Mouse (Mus musculus) cerebellum, adult 11 months (tissue): ENCODE measurements around the gene Higd1c.
"Not testable (repeated sequence)": the region's sequence is repeated elsewhere in the genome, so short reads cannot be mapped to it uniquely, and the experiment has no call there.

Experiments
- DNase-seq: peaks from one replicate; pipeline ENCODE4 v3.0.0; 2022

Gene Higd1c

DNA sequence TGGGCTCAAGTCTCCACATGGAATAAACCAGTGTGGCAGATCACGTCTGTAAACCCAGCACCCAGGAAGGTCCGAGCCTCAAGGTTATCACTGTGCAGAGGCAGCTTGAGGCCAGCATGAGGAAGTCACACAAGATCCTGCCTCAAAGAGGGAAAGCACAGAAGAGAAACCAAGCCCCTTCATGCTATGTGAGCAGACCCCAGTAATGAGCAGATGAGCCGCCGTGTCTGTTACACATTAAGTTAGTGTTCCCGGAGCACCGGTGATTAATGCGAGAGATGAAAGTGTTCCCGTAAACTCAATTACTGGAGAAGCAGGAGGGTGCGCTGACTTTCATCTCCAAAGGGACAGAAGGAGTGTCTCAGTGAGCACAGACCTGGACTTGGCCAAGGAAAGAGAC lies 1.6 kb downstream of the Higd1c start:
- not testable (repeated sequence) for DNase-seq

DNA sequence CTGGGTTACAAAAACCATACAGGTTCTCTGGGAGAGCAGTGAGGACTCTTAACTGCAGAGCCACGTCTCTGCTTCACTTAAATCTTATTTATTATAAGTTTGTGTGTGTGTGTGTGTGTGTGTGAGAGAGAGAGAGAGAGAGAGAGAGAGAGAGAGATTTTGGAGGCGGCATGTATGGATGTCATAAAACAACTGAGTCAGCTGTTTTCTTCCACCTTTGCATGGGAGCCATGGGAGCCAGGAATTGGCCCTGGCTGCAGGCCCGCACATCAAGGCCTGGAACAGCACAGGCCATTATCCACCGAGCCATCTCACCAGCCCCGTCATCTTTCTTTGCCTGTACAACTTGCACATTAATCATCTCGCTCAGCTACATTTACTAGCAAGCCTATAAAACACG lies 2.8 kb downstream of the Higd1c start:
- DNase-seq: no peak

DNA sequence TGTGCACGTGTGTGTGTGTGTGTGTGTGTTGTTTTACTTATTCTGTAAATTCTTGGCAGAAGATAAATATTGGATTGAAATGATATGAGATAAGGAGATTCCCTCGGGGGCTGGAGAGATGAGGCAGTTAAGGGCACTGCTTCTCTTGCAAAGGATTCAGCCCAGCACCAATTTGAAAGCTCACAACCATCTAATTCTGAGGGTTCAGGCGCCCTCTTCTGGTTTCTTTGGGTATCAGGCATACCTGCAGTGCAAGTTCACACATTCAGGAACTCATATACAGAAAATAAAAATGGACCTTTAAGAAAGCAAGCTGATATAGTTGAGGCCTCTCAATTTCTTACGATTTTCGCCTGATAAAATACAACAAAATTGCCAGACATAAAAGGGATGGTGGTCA lies 10.7 kb downstream of the Higd1c start:
- peak; percentile 27 for DNase-seq

DNA sequence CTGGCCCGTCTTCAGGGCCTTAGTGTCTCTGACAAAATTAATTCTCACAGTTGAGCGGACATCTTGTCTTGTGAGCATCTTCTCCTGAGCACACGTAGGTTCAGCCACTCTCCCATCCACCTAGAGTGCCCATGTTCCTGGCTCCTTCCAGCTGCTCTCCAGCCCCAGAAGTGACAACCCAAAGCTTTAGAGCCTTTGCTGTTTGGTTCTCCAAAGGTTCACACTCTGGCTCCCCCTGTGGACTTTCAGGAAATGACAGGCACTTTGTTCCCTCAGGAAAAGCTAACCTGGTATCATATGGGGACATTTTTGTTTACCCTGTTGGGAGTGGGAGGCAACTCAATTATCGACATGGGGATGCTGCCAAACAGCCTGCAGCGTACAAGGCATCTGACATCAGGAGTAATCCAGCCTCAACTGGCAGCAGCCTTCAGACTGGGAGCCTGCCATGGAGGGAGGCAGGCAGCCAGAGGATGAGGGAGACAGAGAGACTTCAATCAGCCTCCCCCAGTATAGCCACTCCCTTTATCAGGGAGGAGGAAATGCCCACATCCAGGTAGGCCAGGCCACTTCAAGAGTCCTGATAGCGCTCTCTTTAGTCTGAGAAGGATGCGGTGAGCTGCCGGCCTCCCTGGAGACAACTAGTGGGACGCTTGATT lies 13.6 kb downstream of the Higd1c start:
- DNase-seq: not testable (repeated sequence)

DNA sequence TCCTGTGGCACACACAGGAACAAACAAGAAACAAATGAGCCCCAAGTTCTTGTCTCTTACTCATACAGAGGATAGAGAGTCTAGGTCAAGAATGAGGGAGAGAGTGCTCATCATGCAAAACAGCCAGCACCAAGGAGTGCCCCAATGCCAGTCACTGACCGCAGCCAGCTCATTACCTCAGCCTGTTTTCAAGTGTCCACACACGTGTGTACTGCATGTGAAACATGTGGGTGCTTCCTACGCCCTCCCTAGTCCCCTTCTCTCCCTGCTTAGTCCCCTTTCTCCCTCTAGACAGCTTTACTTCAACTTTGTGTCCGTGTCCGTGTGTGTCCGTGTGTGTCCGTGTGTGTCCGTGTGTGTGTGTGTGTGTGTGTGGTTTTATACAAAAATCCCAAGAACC lies 15.3 kb downstream of the Higd1c start:
- DNase-seq: no peak

DNA sequence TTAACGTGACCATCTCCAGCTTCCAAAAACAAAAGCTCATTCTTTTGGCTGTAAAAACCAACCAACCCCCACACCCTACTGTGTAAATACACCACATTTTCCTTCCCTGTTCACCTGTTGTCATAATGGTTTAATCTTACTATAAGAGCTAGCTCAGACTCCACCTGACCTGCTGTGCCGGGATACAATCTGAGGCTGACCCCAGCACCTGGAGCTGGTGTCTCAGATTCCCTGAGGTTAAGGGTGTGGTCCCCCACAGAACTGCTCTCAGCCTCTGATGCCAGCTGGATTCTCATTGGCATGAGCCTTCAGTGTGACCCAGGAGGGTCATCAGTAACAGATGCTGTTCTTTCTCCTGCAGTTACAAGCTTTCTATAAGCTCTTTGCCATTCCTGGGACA lies 15.8 kb downstream of the Higd1c start:
- DNase-seq: no peak

DNA sequence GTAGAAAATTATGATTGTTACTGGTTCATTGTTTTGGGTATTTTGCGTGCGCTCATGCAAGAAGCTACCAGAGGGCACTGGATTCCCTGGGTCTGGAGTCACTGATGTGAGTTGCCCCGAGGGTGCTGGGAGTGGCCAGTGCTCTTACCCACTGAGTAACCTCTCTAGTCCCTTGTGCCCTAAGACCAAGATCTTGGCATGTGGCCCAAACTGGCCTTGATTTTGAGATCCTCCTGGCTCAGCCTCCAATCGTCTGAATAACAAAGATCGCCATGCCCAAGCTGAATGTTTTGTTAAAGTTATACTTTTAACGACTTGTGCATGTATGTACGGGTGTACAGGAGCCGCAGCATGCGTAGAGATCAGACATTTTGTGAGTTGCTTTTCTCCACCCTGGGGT lies 21.4 kb downstream of the Higd1c start:
- no peak for DNase-seq

DNA sequence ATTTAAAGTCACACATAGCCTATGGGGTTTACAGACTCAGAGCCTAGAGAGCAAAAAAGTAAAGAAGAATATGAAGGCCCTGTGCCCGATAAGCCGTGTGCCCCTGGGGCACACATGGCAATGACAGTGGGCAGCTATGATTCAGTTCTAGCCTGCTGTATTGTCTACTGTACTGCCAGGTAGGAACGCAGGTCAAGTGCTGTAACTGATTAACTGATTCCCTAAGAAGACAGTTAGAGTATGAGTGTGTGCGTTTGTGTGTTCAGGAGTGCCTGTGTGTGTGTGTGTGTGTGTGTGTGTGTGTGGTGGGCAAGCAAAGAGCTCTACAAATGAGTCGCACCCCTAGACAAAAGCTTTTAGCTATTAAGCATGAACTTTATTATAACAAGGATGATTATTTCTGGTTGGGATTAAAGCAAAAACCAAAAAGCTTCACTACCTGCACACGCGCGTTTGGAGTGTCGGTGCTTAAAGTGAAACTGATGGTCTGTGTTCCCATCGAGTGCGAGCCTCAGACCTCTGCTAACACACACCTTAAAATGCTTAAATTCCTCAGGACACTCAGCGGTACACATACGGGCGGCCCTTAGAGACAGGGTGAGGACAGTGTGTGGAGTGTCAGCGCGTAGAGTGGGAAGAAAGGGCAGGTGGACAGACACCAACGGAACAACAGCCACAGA lies 23.3 kb downstream of the Higd1c start:
- no peak for DNase-seq

DNA sequence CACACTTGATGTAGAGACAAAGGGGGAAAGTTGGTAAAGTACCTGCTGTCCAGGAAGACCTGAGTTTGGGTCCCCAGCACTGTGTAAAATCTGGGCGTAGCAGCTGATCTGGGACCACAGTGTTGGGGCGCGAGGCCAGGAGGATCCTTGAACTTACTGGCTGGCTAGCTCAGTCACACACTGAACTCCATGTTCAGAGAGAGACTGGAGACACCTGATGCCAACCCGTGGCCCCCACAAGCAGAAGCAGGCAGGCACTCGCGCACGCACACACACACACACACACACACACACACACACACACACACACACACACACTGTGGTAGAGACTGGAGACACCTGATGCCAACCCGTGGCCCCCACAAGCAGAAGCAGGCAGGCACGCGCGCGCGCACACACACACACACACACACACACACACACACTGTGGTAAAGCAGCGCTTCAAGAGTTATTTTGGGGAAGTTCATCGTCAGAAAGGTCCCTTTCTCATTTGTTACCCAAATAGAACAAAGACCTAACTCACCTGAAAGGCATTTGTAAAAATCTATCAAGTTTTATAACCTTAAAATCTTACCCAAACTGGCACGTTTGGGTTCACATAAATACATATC lies 24.0 kb downstream of the Higd1c start:
- no peak for DNase-seq

DNA sequence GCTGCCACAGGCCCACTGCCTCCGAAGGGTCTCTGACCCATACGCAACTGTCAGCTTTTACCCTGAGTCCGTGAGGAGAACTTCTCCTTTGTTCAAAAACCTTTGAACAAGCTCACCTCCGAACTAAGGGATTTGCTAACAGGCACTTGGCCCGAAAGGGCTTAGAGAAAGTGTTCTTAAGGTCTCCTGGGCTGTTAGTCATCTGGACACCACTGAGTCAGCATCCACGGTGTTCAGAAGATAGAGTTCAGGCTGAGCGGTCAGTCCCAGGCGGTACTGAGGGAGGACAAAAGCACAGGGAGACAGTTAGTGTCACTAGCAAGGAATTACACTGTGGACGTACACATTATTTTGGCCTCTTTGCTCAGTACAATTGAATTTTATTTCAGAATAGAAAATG lies 24.5 kb downstream of the Higd1c start:
- no peak for DNase-seq

DNA sequence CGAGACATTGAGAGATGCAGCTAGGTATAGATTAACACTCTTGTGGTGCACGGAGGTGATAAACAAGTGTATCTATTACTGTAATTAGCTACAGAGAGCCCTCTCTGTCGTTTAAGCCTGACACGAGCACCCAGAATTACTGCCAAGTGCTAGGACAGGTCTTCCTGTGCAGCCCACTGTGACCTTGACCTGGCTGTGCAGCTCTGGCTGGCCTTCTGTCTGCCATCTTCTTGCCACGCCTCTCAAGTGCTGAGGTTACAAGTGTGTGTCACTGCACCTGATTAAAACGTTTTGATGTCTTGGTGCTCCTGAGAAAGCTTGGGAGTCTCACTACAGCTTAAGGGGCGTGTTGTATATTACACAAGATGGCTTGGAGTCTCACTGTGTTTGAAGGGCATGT lies 26.7 kb downstream of the Higd1c start:
- DNase-seq: no peak

DNA sequence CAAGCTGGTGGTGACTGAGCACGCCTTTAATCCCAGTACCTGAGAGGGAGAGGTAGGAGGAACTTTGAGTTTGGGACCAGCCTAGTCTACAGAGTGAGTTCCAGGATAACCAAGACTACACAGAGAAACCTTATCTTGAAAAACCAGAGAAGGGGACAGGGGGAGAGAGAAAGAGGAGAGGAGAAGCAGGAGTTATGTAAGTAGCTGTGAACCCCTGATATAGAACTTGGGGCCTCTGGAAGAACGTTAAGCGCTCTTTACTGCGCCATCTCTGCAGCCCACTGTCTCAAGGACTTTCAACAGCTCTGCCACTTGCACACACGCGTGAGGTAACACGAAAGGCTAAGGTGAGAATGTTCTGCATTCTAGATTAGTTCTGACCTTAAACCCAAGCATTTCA lies 27.3 kb downstream of the Higd1c start:
- no peak for DNase-seq

DNA sequence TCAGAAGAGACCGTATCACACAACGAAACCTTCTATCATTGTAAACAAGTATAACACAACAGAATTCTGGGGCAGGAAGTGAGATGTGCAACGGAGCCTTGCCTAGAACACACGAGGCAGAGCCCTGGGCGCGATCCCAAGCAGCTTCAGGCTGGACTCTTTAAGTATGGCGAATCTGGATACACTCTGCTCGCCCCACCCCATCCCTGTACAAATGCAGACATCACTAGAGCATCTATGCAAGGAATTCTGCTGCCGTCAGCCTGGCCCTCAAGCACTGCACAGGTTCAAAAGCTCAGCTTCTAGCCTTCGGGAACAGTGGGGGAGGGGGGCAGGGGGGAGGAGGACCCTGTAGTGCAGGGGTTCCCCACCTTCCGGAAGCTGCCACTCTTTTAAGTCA lies 28.7 kb downstream of the Higd1c start:
- no peak for DNase-seq

DNA sequence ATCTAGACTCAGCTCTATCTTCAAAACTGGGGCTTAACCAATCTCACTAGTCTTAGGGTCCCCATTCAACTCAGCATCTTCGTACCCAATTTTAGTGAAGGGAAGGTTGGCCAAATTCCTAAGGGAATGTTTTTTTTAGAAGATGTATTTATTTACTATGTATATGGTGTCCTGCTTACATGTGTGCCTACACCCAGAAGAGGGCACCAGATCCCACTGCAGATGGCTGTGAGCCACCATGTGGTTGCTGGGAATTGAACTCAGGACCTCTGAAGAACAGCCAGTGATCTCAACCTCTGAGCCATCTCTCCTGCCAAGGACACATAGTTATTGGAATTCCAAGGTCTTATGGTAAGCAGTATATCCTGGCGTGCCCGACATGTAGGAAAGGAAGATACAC lies 31.2 kb downstream of the Higd1c start:
- no peak for DNase-seq

DNA sequence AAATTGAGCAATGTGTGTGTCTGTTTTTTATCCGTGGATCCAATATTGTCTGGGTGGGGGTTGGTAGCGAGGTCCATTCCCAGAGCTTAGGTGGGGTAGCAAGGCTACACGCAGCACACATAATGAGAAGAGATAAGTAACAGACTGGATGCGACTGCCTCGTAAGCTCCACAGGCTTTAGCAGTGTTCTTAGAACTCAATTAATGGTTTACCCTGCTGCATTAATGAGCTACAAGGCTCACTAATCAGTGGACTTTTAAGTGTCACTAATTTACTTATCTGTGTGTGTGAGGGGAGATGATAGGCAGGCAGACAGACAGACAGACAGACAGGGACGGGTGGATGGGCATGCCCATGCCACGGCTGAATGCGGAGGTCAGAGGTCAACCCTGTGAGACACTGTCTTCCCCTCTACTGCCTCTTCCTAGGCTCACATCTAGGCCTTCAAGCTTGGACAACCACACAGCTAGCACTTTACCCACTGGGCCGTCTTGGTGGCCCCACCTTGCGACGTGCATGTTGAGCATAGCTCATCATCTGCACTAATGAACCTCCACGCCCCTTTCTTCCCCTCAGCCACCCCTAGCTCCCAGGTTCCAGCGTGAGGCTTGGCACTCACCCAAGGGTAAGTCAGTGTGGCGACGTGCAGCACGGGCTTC lies 36.4 kb downstream of the Higd1c start:
- no peak for DNase-seq

DNA sequence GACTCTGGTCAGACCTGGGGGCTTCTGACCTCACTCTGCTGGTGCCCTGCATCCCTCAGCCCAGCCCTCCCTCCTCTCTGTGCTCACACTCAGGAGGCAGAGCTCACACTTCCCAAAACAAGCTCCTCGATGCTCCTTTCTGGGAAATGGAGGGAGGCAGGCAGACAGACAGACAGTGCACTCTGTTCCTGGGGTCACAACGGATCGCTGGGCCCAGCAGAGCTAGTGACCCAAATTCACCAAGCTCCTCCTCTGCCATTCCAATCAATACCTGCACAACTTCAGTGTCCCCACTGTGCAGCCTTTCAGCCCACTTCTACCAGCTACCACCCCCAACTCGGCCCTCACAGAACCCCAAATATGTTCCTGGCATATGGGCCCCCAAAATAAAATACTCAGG lies 37.5 kb downstream of the Higd1c start:
- DNase-seq: no peak

DNA sequence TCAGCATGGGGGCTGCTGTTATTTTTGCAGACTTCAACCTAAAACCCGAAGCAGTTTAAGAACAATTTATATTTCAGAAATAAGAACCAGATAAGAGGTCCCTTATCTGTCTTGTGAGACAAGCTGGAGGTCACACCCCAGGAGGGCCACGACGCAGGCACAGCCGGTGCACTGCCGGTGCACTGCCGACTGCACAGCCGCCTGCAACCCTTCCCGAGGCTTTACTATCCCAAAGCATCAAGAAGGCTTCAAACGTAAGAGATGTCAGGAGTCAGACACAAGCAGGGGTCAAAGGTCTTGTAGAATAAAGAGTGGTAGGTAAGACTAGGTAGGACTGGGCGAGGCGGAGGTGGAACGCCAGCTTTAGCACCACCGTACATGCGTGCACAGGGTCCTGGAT lies 38.0 kb downstream of the Higd1c start:
- DNase-seq: no peak

DNA sequence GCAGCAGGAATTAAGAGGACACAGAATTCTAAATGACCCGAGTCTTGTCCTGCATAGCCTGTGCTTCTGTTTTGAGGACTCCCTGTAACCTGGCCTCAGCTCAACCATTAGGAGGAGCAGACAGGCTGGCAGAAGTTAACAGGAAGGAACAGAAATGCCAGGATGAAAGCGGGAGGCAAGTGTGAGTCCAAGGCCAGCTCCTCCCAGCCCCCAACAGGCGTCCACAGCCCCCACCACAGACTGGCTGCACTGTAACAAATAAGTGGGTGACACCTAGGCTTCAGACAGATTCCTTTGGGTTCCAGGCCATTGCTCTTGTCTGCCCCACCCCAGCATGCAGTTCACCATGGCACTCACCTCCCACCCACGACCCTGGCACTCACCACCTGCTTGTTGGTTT lies 38.5 kb downstream of the Higd1c start:
- DNase-seq: no peak

DNA sequence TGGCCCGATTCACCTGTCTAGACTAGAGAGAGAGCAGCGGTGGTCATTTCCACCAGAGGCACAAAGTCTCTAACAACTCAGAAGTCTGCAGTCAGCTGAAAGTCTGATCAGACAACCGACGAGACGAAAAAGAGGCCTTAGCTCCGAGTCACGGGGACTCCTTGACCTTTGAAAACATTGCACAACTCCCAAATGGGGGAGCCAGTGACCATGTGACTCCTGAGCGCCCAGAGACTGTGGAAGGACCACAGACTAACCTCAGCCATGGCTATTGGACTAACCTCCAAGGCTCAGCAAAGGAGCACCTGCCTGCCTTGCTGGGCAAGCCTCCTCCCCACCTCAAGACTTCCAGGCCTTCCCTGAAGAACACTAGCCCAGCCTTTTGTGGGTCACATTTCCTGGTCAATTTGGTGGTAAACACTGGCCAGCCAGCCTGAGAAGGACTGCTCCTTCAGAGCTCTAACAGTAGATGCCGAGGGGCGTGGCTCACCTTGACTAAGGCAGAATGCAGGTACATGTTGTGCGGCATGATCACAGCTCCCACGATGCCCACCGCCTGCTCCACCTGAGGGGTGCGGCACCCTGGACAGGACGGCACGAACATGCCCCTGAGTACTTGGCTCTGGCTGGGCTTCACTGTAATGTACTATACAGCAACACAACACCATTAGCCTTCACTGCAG lies 39.1 kb downstream of the Higd1c start:
- no peak for DNase-seq

DNA sequence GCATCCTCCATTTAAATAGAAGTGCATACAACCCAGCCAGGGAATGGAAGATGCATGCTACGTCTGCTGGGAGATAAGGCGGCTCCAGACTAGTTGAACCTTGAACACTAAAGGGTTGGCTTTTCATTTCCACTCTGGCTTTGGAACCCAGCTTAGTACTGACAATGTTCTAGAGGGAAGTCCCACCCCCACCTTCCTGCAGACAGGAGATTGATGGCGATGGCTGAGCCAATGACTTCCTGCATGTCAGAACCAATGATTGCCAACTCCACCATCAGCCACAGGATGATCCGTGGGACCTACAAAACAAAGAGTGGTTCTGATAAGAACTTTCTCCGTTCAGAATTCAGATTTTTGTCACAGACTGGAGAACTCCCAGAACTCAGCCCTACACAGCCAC lies 41.7 kb downstream of the Higd1c start:
- no peak for DNase-seq

DNA sequence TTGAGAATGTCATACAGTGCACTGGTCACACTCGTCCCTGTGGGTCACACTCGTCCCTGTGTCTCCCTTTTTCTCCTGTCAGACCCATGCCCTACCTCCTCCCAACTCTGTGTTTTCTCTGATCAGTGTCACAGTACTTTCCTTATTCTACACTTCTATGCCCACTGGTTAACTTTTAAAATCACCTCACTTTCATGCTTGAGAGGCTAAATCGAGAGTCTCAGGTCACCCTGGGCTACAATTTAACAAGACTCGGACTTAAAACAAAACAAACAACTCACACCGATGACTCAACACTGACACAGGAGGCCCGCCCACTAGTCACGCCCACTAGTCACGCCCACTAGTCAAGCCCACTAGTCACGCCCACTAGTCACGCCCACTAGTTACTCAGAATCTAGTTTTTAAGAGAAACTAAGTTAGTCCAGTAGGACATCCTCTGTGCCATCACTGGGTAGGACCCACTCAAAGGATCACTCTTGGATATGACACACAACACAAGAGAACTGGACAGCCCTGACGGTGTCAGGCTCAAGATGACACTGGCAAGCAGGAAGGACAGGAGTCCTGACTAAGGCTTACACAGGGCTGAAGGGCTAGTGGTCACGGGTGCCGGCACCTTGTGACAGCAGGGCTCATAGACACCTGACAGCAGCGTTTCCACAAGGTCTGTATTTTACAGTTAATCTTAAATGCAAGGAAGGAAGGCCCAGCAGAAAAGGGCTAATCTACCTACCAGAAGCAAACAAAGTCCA lies 46.8 kb downstream of the Higd1c start:
- DNase-seq: no peak

DNA sequence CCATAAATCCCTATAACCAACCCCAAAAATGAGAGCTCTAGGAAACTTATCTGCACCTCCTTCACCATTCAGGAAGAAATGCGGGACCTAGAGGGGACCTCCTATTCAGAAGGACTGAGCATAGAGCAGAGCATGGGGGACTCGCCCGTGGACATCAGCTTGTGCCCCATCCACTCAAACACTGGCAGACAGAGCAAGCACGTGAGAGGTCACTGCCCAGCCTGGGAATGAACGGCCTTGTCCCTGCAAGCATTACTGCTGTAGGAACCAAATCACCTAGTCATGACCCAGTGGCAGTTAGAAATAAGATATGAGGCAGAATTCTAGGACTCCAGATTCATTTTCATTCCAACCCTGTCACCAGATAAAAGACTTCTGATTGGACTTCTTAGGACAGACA lies 47.4 kb downstream of the Higd1c start:
- DNase-seq: no peak

DNA sequence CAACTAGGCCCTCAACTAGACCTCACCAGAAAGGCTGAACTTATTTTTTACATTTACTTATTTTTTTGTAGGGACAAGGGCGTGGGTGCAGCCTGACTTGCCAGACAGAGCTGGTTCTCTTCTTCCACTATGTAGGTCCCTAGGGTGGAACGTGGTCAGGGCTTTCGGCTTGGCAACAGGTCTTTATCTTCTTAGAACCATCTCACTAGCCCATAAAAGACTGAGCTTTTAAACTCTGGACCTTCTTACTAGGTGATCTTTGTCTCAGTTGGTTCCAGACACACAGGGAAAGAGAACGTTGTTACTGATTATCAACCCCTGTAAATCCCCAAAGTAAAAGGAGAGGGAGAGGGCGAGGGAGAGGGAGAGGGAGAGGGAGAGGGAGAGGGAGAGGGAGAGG lies 49.0 kb downstream of the Higd1c start:
- no peak for DNase-seq
